ENCODE assay signal across 8 mouse cellular contexts in the genomic region with DNA sequence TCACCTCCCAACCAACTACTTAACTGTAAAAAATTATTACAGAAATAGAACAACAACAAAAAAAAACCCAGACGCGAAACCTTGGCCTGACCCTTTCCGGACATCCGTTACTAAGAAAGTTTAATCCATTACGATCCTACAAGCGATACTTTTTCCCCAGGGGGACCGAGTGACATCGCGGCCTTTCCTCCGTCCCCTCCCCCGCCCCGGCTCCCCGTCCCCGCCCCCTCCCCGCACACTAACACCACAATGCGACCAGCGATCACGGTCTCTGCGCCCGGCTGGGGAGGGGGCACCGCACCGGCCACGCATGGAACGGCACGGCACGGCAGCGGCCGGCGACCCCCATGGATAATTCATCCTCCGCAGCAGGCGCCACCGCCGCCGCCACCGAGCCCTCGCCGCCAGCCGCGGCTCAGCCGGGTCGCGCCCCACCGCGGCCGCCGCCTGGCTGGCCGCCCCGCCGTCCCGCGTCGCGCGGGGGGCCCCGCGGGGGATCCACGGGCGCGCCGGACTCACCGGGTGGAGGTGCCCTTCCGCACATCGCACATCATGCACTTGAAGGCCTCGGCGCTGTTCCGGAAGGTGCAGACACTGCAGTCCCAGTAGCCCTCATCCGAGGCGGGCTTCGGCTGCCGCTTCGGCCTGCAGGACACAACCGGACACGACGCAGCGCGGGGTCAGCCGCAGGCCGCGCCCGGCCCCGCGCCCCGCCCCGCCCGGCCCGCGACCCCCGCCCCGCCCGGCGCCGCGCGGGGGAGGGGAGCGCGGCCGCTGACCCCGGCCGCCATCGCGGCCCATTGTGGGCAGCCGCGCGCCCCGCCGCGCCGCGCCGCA. TPM values are rescaled to one million over a fixed set of nuclear protein-coding genes. Genes with fewer than 3 reads are reported as not detected.
A peak's percentile ranks its signal among the peaks of the same experiment; 100 is the strongest.
DNase-seq lines count a peak whose midpoint lies in the region; ATAC-seq and TF ChIP-seq lines count a peak whose summit lies in the region.

No protein-coding gene starts in this region.

- H3K36me3 ChIP-seq in ES-E14 (ENCODE audit: control insufficient read depth, insufficient read depth, low read length, poor library complexity, severe bottlenecking) = no peaks in the 10 kb centered on the region

- H3K4me3 ChIP-seq in ES-E14 (ENCODE audit: insufficient read depth in 1 of 2, low read depth in 1 of 2, low read length in 2 of 2, poor library complexity in 1 of 2, severe bottlenecking in 1 of 2) = peak overlapping the region; percentile 62 to 86
- peak overlapping the region; percentile 94 for H3K4me3 ChIP-seq in bone marrow macrophage, adult 2 months (ENCODE audit: insufficient read depth, low read length)

- in situ Hi-C loops in ES-E14 (cut with MboI; ENCODE audit: low sequenced_read_pairs in 2 of 2, unreplicated experiment in 2 of 2) = no loop called here

- peak overlapping the region; percentile 83 for H3K9ac ChIP-seq in ES-E14 (ENCODE audit: insufficient read depth, low read depth, low read length, poor library complexity, severe bottlenecking)

- no peaks in the 10 kb centered on the region for H3K9me3 ChIP-seq in ES-E14 (ENCODE audit: control insufficient read depth, insufficient read depth, low read depth, low read length)

- no peak overlapping the region for H3K27ac ChIP-seq in ES-E14 (ENCODE audit: insufficient read depth, low read depth, low read length, poor library complexity, severe bottlenecking)
- peak overlapping the region; percentile 19; the same call in 1 of the 2 replicates for H3K27ac ChIP-seq in bone marrow macrophage, adult 2 months (ENCODE audit: insufficient read depth, low read depth, low read length)

- intact Hi-C loops in heart, postnatal 10 days (cut with DNase I) = loop anchor here (2.0 to 5.0 kb wide), 3 partner anchors 39 to 63 kb away; a partner anchor contains a TSS

- TF ChIP-seq POLR2A in bone marrow macrophage, adult 2 months (IDR thresholded peaks at IDR 0.05; ENCODE audit: borderline replicate concordance, low read depth, low read length) = no peak

- 0 out of 2 replicates have a peak, but pooled peaks have one; percentile 29 for ATAC-seq in erythroblast, adult 5-6 weeks (replicated peaks; ENCODE audit: low FRiP score, poor library complexity, severe bottlenecking)

- no peak for DNase-seq in ES-E14 (ENCODE audit: low read depth, low spot score)
- DNase-seq in heart, postnatal 10 days = peak; percentile 60 to 64
- DNase-seq in kidney, postnatal 4 days = peak; percentile 71 to 83
- DNase-seq in lung, postnatal 4 days = peak; percentile 64 to 72
- DNase-seq in right cerebral cortex, postnatal 25 days = peak; percentile 26
- DNase-seq in c-Kit-positive CD71-positive TER-119-positive erythroid progenitor cells, embryonic 14.5 days (ENCODE audit: low spot score) = no peak

- no peak for TF ChIP-seq CTCF in bone marrow macrophage, adult 2 months (IDR thresholded peaks at IDR 0.05; ENCODE audit: low read depth, low read length)

- H3K4me1 ChIP-seq in ES-E14 (ENCODE audit: control insufficient read depth in 2 of 2, insufficient read depth in 2 of 2, low read length in 2 of 2, poor library complexity in 1 of 2) = no peaks in the 10 kb centered on the region
- H3K4me1 ChIP-seq in bone marrow macrophage, adult 2 months (ENCODE audit: control insufficient read depth, insufficient read depth, low read length) = peaks cover 6% of the 10 kb centered on the region

TF ChIP-seq in ES-E14, 5 proteins besides CTCF, POLR2A, EP300 and RAD21:
- no peak for TF ChIP-seq CHD2 (IDR thresholded peaks at IDR 0.05; ENCODE audit: low read depth, low read length)
- no peak for TF ChIP-seq ZC3H11A (IDR thresholded peaks at IDR 0.05; ENCODE audit: borderline replicate concordance, low read depth, low read length)
- TF ChIP-seq MAFK (IDR thresholded peaks at IDR 0.05; ENCODE audit: insufficient read depth, low read depth, low read length) = no peak
- no peak for TF ChIP-seq ZNF384 (IDR thresholded peaks at IDR 0.05; ENCODE audit: low read depth, low read length)
- TF ChIP-seq HCFC1 (IDR thresholded peaks at IDR 0.05; ENCODE audit: borderline replicate concordance, insufficient read depth, low read length) = no peak

RNA-seq across cellular contexts. Expression of a gene that starts 0.7 kb away (rescaled TPM):
- total RNA-seq in ES-E14 (2012; rRNA removed) = 7.3 and 19.8 TPM in 2 replicates
- 23.5 and 23.6 TPM in 2 replicates for polyA plus RNA-seq in bone marrow macrophage, adult 2 months (2012; ENCODE audit: insufficient read depth, insufficient read length, missing spikeins)
- total RNA-seq in erythroblast, adult 5-6 weeks (2015; ENCODE audit: low replicate concordance) = 22.2 and 27.3 TPM in 2 replicates
- 7.4 and 11.7 TPM in 2 replicates for total RNA-seq in erythroblast, adult 5-6 weeks (2017; ENCODE audit: low replicate concordance)
- 10 to 100 TPM; 29.8 to 32.0 TPM for total RNA-seq in heart, postnatal 10 days (2021)

Comparison
In these comparisons a context has a peak if more than half of its experiments do, and no peak if none do; other contexts are left out.
1. DNase-seq: peak in heart, postnatal 10 days (2 of 2), kidney, postnatal 4 days (2 of 2), lung, postnatal 4 days (2 of 2) and right cerebral cortex, postnatal 25 days (single experiment); none in ES-E14 (single experiment) and c-Kit-positive CD71-positive TER-119-positive erythroid progenitor cells, embryonic 14.5 days (single experiment).